Mouse (Mus musculus) hindbrain, embryonic 13.5 days (tissue): ENCODE data around the gene Tctn3. TPM values are rescaled to one million over a fixed set of nuclear protein-coding genes. Genes with fewer than 3 reads are reported as not detected.

Experiments used
- ATAC-seq: fragments of 200-750 bp; cut with Nextera tagmentation; 2 replicates; pipeline ENCODE4 v1.8.0; 2017; ENCODE audit warnings: moderate TSS enrichment; ENCODE audit not compliant: low FRiP score
- H3K27ac ChIP-seq: fragments of 300-500 bp; sonication (generic); 2 replicates; pipeline ENCODE4 v1.5.1; 2015; ENCODE audit warnings: inconsistent platforms, mild to moderate bottlenecking, moderate library complexity
- H3K27me3 ChIP-seq: fragments of 300-500 bp; sonication (generic); 2 replicates; pipeline ENCODE4 v1.6.1; 2015; ENCODE audit warnings: mild to moderate bottlenecking, inconsistent platforms
- H3K36me3 ChIP-seq: fragments of 300-500 bp; sonication (generic); 2 replicates; pipeline ENCODE4 v1.6.1; 2015; ENCODE audit warnings: mild to moderate bottlenecking, inconsistent platforms
- H3K4me1 ChIP-seq: fragments of 300-500 bp; sonication (generic); replicated peaks from 2 replicates; pipeline ENCODE4 v1.6.1; 2015; ENCODE audit warnings: inconsistent platforms
- H3K4me2 ChIP-seq: fragments of 300-500 bp; sonication (generic); 2 replicates; pipeline ENCODE4 v1.6.1; 2015; ENCODE audit warnings: inconsistent platforms, mild to moderate bottlenecking, moderate library complexity
- H3K4me3 ChIP-seq: fragments of 300-500 bp; sonication (generic); 2 replicates; pipeline ENCODE4 v1.5.1; 2015; ENCODE audit warnings: mild to moderate bottlenecking, inconsistent platforms
- H3K9ac ChIP-seq: fragments of 300-500 bp; sonication (generic); 2 replicates; pipeline ENCODE4 v1.6.1; 2015; ENCODE audit warnings: mild to moderate bottlenecking, inconsistent platforms
- H3K9me3 ChIP-seq: fragments of 300-500 bp; sonication (generic); 2 replicates; pipeline ENCODE4 v1.6.1; 2016; ENCODE audit warnings: inconsistent platforms
- WGBS: fragments of 180-500 bp; shearing (Covaris S2); methylation state at CpG from one replicate; pipeline ENCODE4 v1.1.7; 2015; 5-methylcytosine and 5-hydroxymethylcytosine counted together
- polyA plus RNA-seq: library from polyadenylated mRNA; unstranded; fragments of >200 nt; fragmentation: Nextera tagmentation; extraction: Ambion mirVana; gene quantifications from 2 replicates; pipeline ENCODE4 v1.2.1, GENCODE M21; 2015

The Tctn3 gene
- 14.1 and 14.8 TPM in 2 replicates for polyA plus RNA-seq

- Histone ChIP-seq H3K27ac (peak within 1 kb of the TSS; percentile 75), H3K27me3 (no peaks in the 10 kb centered on the region), H3K4me3 (peak within 1 kb of the TSS; percentile 81), H3K4me1 (peaks cover 11% of the 10 kb centered on the region), H3K36me3 (peaks cover 22% of the 10 kb centered on the region), H3K9me3 (no peaks in the 10 kb centered on the region), H3K4me2 (peak within 1 kb of the TSS; percentile 87), H3K9ac (peak within 1 kb of the TSS; percentile 81)
- ATAC-seq: peak; percentile 100
- under 1% methylated on average over 45 of the region's 45 CpGs for WGBS
Measured at GRCm38 (mm10) chr19:40611830-40612506, at the start of gene Tctn3, which contains the start of gene Entpd1. Gene Tctn3 (minus strand): TSS chr19:40612233. Gene Entpd1 (plus strand): TSS chr19:40612366.

- peak overlapping the region; percentile 41 for H3K4me3 ChIP-seq
- H3K27me3 ChIP-seq: 0 out of 2 replicates have a peak, but pooled peaks cover 2% of the 10 kb centered on the region
- H3K9ac ChIP-seq: no peak overlapping the region
- peak overlapping the region; percentile 61 for H3K4me2 ChIP-seq
- peaks cover 36% of the 10 kb centered on the region for H3K4me1 ChIP-seq
- WGBS: 75% methylated on average over 2 of the region's 2 CpGs
- ATAC-seq: no peak
- H3K27ac ChIP-seq: no peak overlapping the region; the same call in 1 of the 2 replicates
- no peaks in the 10 kb centered on the region for H3K36me3 ChIP-seq
- no peaks in the 10 kb centered on the region for H3K9me3 ChIP-seq
Measured at GRCm38 (mm10) chr19:40661108-40661507, 49.1 kb upstream of the Tctn3 start.

GRCm38 (mm10) chr19:40660510-40660909 lies 48.5 kb upstream of the Tctn3 start:
- H3K4me1 ChIP-seq: peaks cover 36% of the 10 kb centered on the region
- 0 out of 2 replicates have a peak, but pooled peaks cover 2% of the 10 kb centered on the region for H3K27me3 ChIP-seq
- peak overlapping the region; percentile 61 for H3K4me2 ChIP-seq
- peak overlapping the region; percentile 41 for H3K4me3 ChIP-seq
- peak; percentile 30; the same call in 1 of the 2 replicates for ATAC-seq
- no peaks in the 10 kb centered on the region for H3K9me3 ChIP-seq
- no peaks in the 10 kb centered on the region for H3K36me3 ChIP-seq
- H3K27ac ChIP-seq: peak overlapping the region; percentile 74
- H3K9ac ChIP-seq: peak overlapping the region; percentile 67
- WGBS: 9% methylated on average over 9 of the region's 9 CpGs

- H3K4me2 ChIP-seq: peak overlapping the region; percentile 61
- H3K27me3 ChIP-seq: 0 out of 2 replicates have a peak, but pooled peaks cover 2% of the 10 kb centered on the region
- peak overlapping the region; percentile 41 for H3K4me3 ChIP-seq
- peak overlapping the region; percentile 74 for H3K27ac ChIP-seq
- no peaks in the 10 kb centered on the region for H3K9me3 ChIP-seq
- no peaks in the 10 kb centered on the region for H3K36me3 ChIP-seq
- H3K4me1 ChIP-seq: peaks cover 36% of the 10 kb centered on the region
- H3K9ac ChIP-seq: peak overlapping the region; percentile 67
- peak; percentile 86 for ATAC-seq
- under 1% methylated on average over 16 of the region's 16 CpGs for WGBS
Measured at GRCm38 (mm10) chr19:40659651-40660478, 47.8 kb upstream of the Tctn3 start.

- WGBS: 55% methylated on average over 5 of the region's 5 CpGs
- Histone ChIP-seq H3K4me2 (peak overlapping the region; percentile 61), H3K4me3 (no peak overlapping the region), H3K36me3 (no peaks in the 10 kb centered on the region), H3K4me1 (peaks cover 34% of the 10 kb centered on the region), H3K9ac (no peak overlapping the region), H3K9me3 (no peaks in the 10 kb centered on the region), H3K27ac (no peak overlapping the region), H3K27me3 (0 out of 2 replicates have a peak, but pooled peaks cover 2% of the 10 kb centered on the region)
- no peak for ATAC-seq
Measured at GRCm38 (mm10) chr19:40658935-40659334, 46.9 kb upstream of the Tctn3 start.

- H3K4me2 ChIP-seq: no peak overlapping the region
- no peaks in the 10 kb centered on the region for H3K9me3 ChIP-seq
- H3K36me3 ChIP-seq: no peaks in the 10 kb centered on the region
- H3K9ac ChIP-seq: no peak overlapping the region
- H3K27me3 ChIP-seq: 0 out of 2 replicates have a peak, but pooled peaks cover 2% of the 10 kb centered on the region
- peaks cover 28% of the 10 kb centered on the region for H3K4me1 ChIP-seq
- H3K4me3 ChIP-seq: no peak overlapping the region
- 78% methylated on average over 6 of the region's 6 CpGs for WGBS
- H3K27ac ChIP-seq: no peak overlapping the region
- ATAC-seq: no peak
Measured at GRCm38 (mm10) chr19:40658281-40658680, 46.2 kb upstream of the Tctn3 start.

GRCm38 (mm10) chr19:40656207-40656606 lies 44.2 kb upstream of the Tctn3 start:
- H3K4me1 ChIP-seq: peaks cover 20% of the 10 kb centered on the region
- 91% methylated on average over 5 of the region's 5 CpGs for whole genome bisulfite sequencing
- ATAC-seq: no peak
- H3K9me3 ChIP-seq: no peaks in the 10 kb centered on the region
- no peaks in the 10 kb centered on the region for H3K36me3 ChIP-seq
- H3K4me3 ChIP-seq: no peak overlapping the region
- no peak overlapping the region for H3K4me2 ChIP-seq
- no peak overlapping the region for H3K9ac ChIP-seq
- no peak overlapping the region for H3K27ac ChIP-seq
- H3K27me3 ChIP-seq: 0 out of 2 replicates have a peak, but pooled peaks cover 2% of the 10 kb centered on the region

- H3K27me3 ChIP-seq: no peaks in the 10 kb centered on the region
- H3K4me1 ChIP-seq: no peaks in the 10 kb centered on the region
- H3K36me3 ChIP-seq: no peaks in the 10 kb centered on the region
- no peaks in the 10 kb centered on the region for H3K9me3 ChIP-seq
- no peak for ATAC-seq
- no peak overlapping the region for H3K9ac ChIP-seq
- no peak overlapping the region for H3K4me3 ChIP-seq
- WGBS: 83% methylated on average over 5 of the region's 5 CpGs
- no peak overlapping the region for H3K27ac ChIP-seq
- H3K4me2 ChIP-seq: no peak overlapping the region
Measured at GRCm38 (mm10) chr19:40650090-40650489, 38.1 kb upstream of the Tctn3 start.

- ATAC-seq: no peak
- Histone ChIP-seq H3K9me3 (no peaks in the 10 kb centered on the region), H3K9ac (no peak overlapping the region), H3K27ac (peak overlapping the region; percentile 32; the same call in 1 of the 2 replicates), H3K27me3 (no peaks in the 10 kb centered on the region), H3K4me1 (no peaks in the 10 kb centered on the region), H3K4me2 (no peak overlapping the region), H3K4me3 (no peak overlapping the region), H3K36me3 (no peaks in the 10 kb centered on the region)
- WGBS: 62% methylated on average over 9 of the region's 9 CpGs
Measured at GRCm38 (mm10) chr19:40647319-40648158, 35.5 kb upstream of the Tctn3 start.

- no peak overlapping the region for H3K9ac ChIP-seq
- no peak overlapping the region for H3K4me2 ChIP-seq
- H3K27ac ChIP-seq: no peak overlapping the region
- 76% methylated on average over 6 of the region's 6 CpGs for WGBS
- no peak for ATAC-seq
- H3K27me3 ChIP-seq: no peaks in the 10 kb centered on the region
- H3K9me3 ChIP-seq: no peaks in the 10 kb centered on the region
- H3K36me3 ChIP-seq: no peaks in the 10 kb centered on the region
- no peak overlapping the region for H3K4me3 ChIP-seq
- no peaks in the 10 kb centered on the region for H3K4me1 ChIP-seq
Measured at GRCm38 (mm10) chr19:40646379-40646778, 34.3 kb upstream of the Tctn3 start.

GRCm38 (mm10) chr19:40643846-40644245 lies 31.8 kb upstream of the Tctn3 start:
- Histone ChIP-seq H3K27me3 (no peaks in the 10 kb centered on the region), H3K27ac (no peak overlapping the region), H3K36me3 (no peaks in the 10 kb centered on the region), H3K4me1 (0 out of 2 replicates have a peak, but pooled peaks cover 3% of the 10 kb centered on the region), H3K4me2 (no peak overlapping the region), H3K9ac (no peak overlapping the region), H3K4me3 (no peak overlapping the region), H3K9me3 (no peaks in the 10 kb centered on the region)
- no peak for ATAC-seq
- WGBS: 90% methylated on average over 1 of the region's 1 CpGs
